Mouse (Mus musculus) cortical plate, adult 2 months (tissue): ENCODE results near the gene Rbm26.

ENCODE experiments used
- CTCF ChIP-seq: fragments of 200-500 bp; IDR thresholded peaks from 2 replicates; pipeline ENCODE4 v1.5.1; 2011; ENCODE audit warnings: mild to moderate bottlenecking, control low read depth, low read length; ENCODE audit not compliant: insufficient read depth; ENCODE audit errors: extremely low read depth
- POLR2A ChIP-seq: fragments of 200-500 bp; IDR thresholded peaks from 2 replicates; pipeline ENCODE4 v1.6.1; 2011; ENCODE audit warnings: mild to moderate bottlenecking, low read length, control low read depth; ENCODE audit not compliant: insufficient read depth; ENCODE audit errors: extremely low read depth

DNA sequence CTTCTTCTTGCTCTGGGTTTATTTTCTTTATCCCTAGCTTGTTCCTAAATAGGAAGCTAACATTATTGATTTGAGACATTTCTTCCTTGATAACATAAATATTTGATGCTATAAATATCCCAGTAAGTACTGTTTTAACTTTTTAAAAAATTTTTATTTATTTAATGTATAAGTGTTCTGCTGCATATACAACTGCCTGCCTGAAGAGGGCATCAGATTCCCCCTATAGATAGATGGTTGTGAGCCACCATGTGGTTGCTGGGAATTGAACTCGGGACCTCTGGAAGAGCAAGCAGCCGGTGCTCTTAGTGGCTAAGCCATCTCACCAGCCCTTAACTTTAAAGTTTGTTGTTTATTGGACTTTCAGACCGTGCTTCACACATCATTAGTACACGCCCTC is 48.7 kb upstream of the Rbm26 start:
- no peak for TF ChIP-seq CTCF
- TF ChIP-seq POLR2A = no peak
